Mouse (Mus musculus): Measurements from ENCODE around the gene Pgf.

Pgf gene

DNA sequence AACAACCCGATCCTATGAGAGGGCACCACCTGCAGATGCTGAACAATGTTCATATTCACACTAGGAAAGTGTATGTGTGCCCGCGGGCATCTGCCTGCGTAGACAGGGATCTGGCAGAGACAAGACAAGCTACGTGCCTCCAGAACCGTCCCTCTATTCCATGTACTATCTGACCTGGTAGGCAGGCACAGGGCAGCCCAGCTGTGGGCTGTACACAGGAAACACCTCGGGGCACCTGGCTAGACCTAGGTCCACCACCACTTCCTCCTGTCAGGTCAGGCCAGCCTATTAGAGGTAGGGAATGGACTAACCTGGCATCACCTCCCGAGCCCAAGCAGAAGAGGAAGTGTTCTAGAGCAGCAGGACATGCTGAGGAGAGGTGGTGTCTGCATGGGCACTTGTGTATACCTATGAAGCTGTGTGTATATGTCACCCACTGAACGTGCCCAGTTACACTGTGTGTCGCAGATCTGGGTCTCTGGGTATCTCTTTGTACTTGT lies at the start of gene Pgf:
Pgf (minus strand) TSS at position 51 of the 500 bp plus-strand sequence.
- in situ Hi-C loops (cut with MseI, MboI): no loop called here

DNA sequence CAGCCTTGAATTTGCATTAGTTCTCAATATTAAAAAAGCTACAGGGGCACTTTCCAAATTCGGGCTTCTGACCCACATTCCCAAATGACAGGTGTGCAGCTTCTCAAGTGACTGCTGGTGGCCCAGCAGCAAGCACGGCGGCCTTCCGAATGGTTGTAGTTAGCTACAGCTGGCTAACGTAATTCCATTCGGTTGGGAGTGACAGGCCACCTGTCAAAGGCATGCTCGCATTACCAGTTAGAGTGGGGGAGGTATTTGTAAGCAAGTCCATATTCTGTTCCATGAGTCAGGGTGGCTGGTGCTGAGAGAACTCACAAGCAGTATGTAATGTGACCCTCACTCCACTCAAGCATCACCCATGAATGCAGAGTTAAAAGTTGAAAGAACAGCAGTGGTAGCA lies 49.6 kb upstream of the Pgf start:
- in situ Hi-C loops (cut with MseI, MboI): no loop called here

- in situ Hi-C loops (cut with MseI, MboI): no loop called here
Measured at GRCm38 (mm10) chr12:85219905-85220290, 42.3 kb upstream of the Pgf start.

DNA sequence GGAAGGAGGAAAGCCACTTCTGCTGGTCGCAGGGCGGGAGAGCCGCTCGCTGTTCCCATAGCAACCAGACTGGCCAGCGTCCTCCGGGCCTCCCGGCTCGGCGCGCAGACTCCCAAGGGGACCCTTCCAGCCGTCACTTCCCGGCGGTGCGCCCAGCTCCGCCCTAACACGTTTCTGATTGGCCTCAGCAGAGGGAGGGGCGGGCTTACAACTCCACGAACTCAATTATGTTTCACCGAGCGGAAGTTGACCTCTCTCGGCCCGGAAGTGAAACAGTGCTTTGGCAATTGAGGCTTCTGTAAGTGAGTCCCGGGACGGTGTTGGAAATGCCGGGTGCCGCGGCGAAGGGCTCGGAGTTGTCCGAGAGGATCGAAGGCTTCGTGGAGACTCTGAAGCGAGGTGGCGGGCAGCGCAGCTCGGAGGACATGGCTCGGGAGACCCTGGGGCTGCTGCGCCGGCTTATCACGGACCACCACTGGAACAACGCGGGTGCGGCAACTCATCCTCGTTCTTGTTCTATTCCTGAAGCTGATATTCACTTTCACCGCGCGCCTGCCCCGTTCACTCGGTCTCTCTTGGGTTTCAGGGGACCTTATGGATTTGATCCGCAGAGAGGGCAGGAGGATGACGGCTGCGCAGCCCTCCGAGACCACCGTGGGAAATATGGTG lies 41.8 kb upstream of the Pgf start, which contains the start of gene Eif2b2:
Eif2b2 (plus strand) TSS at position 246 of the 669 bp plus-strand sequence.
- in situ Hi-C loops (cut with MseI, MboI): no loop called here

- in situ Hi-C loops (cut with MseI, MboI): no loop called here
Measured at GRCm38 (mm10) chr12:85217733-85218310, 40.2 kb upstream of the Pgf start.

DNA sequence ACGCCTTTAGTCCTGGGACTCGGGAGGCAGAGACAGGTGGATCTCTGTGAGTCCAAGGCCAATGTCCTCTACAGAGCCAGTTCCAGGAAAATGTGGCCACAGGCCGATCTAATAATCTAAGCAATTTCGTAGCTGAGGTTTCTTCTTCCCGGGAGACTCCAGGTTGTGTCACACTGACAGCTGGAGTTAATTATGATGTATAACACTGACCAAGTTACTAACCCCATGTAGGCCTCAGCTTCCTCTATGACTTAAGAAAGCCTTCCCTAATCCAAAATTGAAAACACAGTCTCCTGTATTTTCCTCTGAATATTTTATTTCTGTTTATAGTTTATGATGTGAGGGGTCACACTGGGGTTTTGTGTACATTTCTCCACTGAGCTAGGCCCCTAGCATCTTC lies 37.4 kb upstream of the Pgf start:
- in situ Hi-C loops (cut with MseI, MboI): no loop called here

- in situ Hi-C loops (cut with MseI, MboI): no loop called here
Measured at GRCm38 (mm10) chr12:85208687-85209199, 31.2 kb upstream of the Pgf start.

DNA sequence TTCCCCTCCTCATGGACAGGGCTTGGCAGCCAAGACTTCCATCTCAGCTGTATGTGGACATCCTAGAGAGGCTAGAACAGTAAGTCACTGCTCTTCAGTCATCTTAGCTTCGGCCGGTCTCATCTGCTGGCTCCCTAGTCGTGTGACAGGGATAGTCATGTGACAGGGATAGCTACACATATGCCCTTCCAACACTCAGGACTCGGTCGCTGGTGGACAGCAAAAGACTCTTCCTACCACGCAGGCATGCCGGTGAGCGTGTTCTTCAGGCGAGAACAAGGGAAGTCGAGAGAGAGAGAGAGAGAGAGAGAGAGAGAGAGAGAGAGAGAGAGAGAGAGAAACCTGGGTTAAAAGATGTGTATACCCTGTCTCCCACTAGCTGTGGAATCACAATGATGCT lies 27.8 kb upstream of the Pgf start:
- in situ Hi-C loops (cut with MseI, MboI): no loop called here

- in situ Hi-C loops (cut with MseI, MboI): no loop called here
Measured at GRCm38 (mm10) chr12:85204105-85204504, 26.5 kb upstream of the Pgf start.

DNA sequence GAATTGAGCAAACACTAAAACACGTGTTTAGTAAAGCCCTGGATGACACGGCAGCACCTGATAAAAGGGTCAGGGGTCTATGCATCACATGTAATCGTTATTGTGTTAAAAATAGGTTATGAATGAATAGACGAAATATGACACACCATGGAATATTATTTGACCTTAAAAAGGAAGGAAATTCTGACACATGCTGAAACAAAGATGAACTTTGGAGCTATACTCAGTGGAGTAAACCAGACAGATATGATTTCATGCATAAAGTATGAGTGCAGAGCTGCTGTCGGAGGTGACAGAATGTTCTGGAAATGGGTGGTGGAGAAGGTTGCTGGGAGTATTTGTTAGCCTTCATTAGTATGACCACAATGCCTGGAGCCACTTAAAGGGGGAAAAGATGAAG lies 26.1 kb upstream of the Pgf start:
- in situ Hi-C loops (cut with MseI, MboI): no loop called here

DNA sequence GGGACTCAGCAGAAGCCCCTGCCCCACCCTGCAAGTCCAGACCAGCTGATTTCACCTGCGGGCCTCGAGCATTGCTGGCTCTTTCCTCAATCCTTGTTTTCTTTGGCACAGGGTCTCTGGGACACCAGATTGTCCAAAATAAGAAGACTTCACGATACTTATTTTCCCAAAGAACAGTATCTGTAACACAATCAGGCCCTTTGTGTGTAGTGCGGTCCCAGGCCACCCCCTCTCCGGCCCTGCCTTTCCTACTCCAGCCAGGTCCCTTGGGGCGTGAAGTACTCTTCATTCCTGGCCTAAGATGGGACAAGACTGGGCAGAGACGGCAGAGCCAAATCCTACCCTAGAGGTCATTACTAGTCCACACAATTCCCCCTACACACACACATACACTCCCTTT lies 24.6 kb upstream of the Pgf start:
- in situ Hi-C loops (cut with MseI, MboI): no loop called here

GRCm38 (mm10) chr12:85201830-85202147 lies 24.2 kb upstream of the Pgf start:
- in situ Hi-C loops (cut with MseI, MboI): no loop called here

DNA sequence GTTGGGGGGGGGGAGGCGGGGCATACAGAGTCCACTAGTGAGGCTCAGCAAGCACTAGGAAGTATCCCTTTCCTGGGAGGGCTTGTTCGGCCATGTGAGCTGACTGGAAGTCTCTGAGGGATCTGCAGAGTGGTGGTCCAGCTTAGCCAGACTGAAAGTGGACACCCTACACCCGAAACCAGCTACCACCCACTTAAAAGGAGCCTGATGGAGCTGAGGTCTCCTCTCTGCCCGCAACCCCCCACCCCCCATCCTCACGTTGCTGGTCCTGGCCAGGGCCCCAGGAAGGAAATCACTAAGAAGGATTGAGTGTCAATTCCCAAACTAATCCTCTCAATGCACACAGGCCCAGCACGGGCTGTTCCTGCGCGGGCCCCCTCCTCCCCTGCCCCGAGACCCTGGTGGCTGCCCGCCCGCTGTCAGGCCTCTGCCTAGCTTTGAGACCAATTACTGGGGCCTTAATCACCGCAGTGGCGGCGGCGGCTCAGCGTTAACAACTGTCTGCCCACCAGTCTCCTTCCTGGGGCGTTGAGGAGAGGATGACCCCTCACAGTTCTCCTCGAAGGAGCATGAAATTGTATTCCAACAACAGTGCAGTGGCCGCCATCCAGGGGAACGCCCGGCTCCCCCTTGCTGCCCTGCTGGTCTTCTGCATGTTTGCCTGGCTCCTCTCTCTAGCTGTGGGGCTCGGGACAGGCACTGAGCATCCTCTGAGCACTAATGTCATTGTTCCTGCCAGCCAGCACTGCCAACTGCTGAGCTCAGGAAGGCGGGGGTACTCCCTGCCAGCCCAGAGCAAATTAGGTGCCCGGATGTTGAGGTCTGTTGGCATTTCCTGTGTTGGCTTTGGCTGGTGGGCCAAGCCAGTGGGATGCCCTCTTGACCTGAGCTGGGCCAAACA lies 23.6 kb upstream of the Pgf start:
- in situ Hi-C loops (cut with MseI, MboI): no loop called here

DNA sequence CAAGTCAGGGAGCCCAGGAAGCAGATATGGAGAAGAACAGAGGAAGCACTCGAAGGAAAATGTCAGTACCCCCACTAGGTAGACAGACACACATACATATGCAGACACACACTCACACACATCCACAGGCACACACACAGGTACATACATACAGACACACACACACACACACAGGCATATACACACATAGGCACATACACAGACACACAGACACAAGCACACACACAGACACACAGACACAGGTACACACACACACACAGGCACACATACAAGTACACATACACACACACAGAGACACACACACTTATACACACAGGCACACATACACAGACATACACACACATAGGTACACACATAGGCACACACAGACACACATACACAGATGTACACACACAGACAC lies 22.4 kb upstream of the Pgf start:
- in situ Hi-C loops (cut with MseI, MboI): no loop called here

DNA sequence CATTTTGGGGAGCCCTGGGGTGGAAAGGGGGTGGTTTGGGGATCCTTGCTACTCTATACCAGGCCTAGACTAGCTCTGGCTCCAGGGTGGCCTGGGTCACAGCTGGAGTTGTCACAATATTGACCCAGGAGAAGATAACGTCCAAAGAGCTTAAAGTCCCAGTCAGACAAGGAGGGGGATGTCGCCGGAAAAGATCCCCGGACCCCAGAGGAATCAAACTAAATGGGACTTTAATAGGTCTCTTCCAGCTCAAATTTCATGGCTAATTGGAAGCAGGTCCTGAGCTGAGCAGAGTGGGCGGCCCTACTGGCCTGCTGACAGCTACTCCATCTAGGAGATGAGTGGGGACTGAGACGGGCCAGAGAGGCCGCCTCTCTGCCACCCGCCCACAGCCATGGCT lies 20.3 kb upstream of the Pgf start:
- in situ Hi-C loops (cut with MseI, MboI): no loop called here

DNA sequence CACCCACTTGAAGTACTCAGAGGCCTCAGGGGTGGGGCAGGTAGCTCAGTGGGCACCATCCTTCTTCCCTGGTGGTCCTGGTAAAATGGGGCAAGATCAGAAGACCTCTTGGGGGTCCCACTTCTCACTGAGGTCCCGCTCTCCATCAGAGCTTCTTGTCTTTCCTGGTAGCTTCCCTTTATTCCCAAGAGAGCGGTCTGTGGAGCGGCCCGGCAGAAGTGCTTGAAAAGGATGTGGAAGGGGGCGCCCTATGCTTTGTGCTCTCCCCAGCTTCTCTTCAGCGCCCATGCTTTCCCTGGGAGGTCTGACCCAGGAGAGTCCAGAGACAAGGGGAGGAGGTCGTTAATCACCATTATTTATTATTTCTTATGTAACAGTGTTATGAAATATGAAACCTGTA lies 19.8 kb upstream of the Pgf start:
- in situ Hi-C loops (cut with MseI, MboI): no loop called here

DNA sequence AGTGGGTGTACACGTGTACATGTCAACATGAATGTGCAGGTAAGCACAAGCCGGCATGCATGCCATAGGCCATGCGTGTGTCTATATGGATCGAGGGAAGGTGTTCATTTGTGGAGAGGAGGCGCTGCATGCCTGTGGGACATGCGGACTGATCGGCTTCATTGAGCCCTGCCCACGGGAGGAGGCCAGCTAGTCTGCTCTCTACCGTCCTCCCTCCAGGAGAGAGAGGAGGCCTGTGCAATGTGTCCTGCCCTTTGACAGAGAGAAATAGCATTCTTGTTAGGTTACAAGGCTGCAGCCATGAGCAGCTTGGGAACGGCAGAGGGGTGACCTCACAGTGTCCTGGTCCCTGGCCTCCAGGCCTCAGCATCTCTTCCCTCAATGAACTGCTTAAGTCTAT lies 18.6 kb upstream of the Pgf start:
- in situ Hi-C loops (cut with MseI, MboI): no loop called here

GRCm38 (mm10) chr12:85195086-85195485 lies 17.5 kb upstream of the Pgf start:
- in situ Hi-C loops (cut with MseI, MboI): no loop called here

GRCm38 (mm10) chr12:85194623-85195018 lies 17.0 kb upstream of the Pgf start:
- in situ Hi-C loops (cut with MseI, MboI): no loop called here

- in situ Hi-C loops (cut with MseI, MboI): no loop called here
Measured at GRCm38 (mm10) chr12:85193923-85194622, 16.5 kb upstream of the Pgf start.

- in situ Hi-C loops (cut with MseI, MboI): no loop called here
Measured at GRCm38 (mm10) chr12:85193146-85193545, 15.6 kb upstream of the Pgf start.
